Mouse (Mus musculus) CD4-positive helper T cell, adult 2 months (primary cell): Measurements from ENCODE around the gene Gnb1.
"Not testable (repeated sequence)": the region's sequence is repeated elsewhere in the genome, so short reads cannot be mapped to it uniquely, and the experiment has no call there.

ENCODE experiments used
- DNase-seq: peaks from one replicate; pipeline ENCODE4 v3.0.0-alpha.2; 2012; ENCODE audit warnings: low read depth, missing footprints, low spot score

Gene Gnb1

DNA sequence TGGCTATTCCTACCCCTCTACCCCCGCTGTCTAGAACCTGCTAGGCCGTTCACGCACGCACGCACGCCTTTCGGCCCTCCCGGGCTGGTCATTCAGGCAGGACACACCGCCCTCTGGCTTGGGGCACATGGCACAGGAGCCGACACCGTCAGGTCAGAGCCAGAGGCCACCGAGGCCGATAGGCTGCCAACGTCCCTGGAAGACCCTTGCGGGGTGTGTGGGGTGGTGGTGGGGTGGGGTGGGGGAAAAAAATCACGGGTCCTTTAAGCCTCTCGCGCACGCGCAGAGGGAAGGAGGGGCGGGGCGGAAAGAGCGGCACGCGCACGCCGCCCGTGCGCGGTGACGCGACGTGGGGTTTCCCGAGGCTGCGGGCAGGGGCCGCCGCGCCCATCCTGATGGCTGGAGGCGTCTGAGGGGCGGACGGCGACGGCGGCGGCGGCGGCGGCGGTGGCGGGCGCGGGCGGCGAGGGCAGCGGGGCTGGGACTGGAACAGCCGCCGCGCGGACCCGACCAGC, at the start of gene Gnb1:
Gnb1 (plus strand) TSS at position 372 of the 515 bp plus-strand sequence.
- peak; percentile 95 for DNase-seq

DNA sequence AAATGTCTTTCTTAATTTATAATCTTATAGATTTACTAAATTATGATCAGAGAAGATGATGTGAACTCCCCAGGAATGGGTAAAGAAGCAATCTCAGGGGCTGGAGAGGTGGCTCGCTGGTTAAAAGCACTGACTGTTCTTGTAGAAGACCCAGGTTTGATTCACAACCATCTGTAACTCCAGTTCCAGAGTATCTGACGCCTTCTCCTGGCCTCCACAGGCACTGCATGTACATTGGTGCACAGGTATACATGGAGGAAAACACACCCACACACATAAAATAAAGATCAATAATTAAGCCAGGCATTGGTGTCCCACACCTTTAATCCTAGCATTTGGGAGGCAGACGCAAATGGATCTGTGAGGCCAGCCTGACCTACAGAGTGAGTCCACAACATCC, 48.4 kb upstream of the Gnb1 start:
- DNase-seq, result no peak

DNA sequence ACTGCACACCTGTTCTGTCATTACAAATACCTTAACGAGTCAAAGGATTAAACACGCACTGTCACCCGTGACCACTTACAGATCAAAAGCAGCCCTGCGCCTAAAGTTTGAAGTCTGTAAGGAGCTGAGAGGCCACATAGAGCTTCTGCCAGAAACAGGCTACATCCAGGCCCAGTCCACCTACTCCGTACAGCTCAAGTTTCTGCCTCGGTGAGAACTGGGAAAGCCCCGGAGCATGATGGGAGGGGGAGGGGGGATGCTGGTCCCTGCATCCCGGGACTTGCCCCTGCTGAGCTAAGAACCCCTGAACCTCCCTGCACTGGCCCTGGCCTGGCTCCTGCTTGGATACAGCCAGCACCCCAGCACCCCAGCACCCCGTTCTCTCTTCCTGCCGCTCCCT, 39.6 kb upstream of the Gnb1 start:
- no peak for DNase-seq

DNA sequence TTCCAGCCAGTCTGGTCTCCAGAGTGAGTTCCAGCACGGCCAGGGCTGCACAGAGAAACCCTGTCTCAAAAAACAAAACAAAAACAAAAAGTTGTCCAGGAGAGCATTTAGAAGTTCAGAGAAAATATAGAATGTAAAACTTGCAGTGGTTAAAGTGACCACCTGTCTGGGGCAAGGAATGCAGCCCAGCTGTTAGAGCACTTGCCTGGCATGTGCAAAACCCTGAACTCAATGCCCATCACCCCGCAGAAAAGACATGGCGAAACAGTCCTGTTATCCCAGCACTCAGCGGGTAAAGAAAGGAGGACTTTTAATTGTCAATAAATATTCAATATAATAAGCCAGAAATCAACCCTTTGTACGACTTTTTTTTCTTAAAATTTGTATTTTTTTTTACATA, 32.6 kb upstream of the Gnb1 start:
- DNase-seq, result no peak

DNA sequence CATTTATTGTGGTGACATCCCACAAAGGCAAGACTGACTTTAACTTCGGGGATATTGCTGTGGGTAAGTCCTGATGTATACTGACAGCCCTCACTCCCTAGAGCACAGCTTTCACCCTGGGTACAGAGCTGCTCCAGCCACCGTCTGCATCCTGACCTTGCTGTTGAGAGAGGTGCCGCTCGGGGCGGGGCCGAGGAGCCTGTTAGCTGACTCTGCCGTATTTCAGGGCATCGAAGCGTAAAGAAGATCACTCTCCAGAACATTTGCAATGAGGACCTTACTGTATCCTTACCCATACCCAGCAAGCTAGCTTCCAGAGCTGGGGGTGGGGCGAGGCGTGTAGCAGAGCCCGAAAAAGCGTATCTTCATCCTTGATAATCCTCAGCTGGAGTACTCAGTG, 28.1 kb upstream of the Gnb1 start:
- no peak for DNase-seq

DNA sequence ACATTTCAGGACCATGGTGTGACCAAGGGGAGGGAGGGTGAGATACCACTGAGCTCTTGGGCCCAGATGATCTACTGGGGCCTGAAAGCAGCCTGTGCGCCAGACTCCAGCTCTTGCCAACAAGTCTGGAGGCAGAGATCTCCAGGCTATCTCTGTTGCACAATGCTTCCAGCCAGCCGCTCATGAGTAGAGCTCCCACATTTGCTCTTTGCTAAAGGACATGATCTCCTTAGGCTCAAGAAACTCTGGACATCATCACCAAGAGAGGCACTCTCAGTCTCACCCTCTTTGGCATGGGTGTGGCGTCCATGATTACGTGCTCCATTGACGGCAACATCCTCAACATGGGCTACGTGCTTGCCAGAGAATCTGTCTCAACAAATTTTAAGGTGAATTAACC, 27.6 kb upstream of the Gnb1 start:
- no peak for DNase-seq

DNA sequence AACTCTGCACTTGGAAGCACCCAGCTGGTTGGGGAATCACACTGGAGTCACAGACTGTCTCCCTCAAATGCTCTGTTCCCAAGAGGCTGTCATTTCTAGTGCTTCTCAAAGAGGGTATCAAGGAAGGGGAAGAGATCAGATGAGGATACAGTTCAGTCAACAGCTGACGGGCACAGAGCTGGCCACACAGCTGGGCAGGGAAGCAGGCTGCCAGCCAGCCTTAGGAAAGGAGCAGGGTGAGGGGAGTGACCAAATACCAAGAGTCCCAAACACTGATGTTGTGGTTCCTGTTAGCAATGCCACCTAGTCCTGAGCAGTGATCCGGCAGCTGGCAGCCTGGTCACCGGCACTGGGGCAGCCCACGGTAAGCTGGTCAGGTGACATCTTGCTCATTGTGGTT, 27.1 kb upstream of the Gnb1 start:
- DNase-seq, result no peak

DNA sequence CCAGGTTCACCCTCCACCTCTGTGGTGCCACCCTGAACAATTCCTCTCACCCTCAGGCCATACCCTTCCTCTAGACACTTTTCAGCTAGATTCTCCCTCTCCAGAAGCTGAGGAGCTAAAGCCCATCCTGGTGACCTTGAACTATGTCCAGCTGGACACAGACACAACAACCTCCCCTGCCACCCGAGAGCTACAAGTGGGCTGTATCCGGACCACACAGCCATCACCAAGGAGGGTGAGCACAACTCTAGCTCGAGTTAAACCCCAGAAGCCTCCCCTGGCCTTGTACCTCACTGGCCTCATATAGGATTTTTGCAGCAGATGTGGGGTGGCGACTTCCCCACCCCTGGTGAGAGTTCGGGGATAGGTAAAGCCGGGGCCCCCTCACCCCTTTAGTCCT, 25.6 kb upstream of the Gnb1 start:
- no peak for DNase-seq

DNA sequence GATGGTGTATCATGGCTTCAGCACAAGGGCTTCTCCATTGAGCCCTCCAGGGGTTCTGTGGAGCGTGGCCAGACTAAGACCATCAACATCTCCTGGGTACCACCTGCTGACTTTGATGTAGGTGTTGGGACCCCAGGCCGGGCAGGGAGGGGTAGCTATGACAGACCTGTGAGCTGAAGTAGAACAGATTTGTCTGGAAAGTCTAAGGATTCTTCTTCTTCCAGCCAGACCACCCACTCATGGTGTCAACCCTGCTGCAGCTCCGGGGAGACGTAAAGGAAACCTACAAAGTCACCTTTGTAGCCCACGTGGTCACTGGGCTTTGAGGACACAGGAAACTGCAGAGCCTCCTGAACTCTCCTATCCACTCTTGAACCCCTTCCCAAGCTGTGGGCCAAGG, 25.1 kb upstream of the Gnb1 start:
- no peak for DNase-seq

DNA sequence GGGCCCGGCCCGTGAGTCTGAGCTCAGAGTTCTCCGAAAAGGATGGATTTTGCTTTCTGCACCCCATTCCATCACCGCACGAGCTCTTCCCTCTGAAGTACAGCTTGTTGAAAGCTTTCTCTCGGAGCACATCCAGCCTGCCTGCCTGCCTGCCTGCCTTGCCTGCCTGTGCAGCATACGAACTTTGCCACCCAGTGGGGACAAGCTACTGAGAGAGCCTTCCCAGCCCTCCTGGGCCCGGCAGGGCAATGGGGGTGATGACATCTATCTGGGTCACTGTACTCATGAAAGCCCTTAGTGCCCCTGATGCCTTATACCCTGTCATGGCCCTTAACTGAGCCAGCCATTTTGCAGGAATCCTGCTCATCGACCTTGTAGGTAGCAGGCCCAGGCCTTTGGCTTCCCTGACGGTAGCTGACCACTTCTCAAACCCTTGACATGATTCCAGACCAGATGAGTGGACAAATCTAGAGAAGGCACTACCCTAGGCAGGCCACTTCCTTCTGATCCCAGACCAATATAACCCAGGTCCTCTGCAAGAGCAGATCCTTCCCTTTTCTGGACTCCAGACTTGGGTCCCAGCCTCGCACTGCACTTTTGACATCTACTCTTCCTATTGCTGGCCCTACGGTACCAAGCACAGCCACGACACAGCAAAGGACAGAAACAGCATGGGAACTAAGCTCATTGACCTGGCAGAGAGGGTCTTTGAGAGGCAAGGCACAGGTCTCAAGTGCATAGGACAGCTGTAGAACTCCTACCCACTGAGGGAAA, 23.7 kb upstream of the Gnb1 start:
- no peak for DNase-seq

DNA sequence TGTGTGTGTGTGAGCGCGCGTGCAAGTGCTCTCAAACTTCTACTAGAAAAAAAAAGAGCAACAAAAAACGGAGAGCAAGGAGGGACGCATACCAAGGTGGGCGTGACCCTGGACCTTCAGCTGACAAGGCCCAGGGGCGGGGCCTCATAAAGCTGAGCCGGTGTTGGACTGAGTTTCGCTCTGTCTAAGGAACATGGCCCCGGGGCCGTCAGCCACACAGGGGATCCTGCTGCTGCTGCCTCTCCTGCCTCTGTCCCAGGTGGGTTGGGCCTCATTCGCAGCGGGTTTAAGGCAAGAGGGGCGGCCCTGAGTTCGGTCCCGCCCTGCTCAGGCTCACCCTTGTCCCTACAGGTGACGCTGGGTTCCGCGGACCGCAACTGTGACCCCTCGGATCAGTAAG, 22.2 kb upstream of the Gnb1 start, which contains the start of gene Tmem52:
Tmem52 (plus strand) TSS at position 163 of the 400 bp plus-strand sequence.
- DNase-seq, result peak; percentile 51

DNA sequence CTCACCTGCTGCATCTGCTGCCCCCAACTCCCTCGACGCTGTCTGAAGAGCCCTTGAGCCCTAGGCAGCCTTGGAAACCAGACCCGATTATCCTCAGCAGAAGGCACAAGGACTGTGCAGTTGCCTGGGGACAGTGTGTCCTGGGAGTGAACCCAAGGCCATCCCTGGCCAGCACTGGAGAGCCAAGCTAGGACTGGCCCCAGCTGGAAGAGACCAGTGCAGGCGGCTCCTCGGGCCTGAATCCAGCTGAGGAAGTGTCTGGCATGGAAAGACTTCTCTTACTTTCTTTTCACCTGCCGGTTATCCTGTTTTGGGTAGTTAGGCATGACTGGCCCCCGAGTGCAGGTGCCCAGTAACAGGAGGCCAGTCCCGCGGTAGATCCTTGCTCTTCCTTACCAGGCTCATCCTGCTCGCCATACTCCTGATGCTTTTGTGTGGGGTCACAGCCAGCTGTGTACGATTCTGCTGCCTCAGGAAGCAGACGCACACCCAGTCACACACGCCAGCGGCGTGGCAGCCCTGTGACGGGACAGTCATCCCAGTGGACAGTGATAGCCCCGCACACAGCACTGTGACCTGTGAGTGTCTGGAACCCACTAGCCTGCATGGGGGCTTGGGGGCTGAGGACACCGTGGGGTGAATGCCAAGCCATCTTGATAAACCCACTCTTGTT, 21.4 kb upstream of the Gnb1 start:
- no peak for DNase-seq

DNA sequence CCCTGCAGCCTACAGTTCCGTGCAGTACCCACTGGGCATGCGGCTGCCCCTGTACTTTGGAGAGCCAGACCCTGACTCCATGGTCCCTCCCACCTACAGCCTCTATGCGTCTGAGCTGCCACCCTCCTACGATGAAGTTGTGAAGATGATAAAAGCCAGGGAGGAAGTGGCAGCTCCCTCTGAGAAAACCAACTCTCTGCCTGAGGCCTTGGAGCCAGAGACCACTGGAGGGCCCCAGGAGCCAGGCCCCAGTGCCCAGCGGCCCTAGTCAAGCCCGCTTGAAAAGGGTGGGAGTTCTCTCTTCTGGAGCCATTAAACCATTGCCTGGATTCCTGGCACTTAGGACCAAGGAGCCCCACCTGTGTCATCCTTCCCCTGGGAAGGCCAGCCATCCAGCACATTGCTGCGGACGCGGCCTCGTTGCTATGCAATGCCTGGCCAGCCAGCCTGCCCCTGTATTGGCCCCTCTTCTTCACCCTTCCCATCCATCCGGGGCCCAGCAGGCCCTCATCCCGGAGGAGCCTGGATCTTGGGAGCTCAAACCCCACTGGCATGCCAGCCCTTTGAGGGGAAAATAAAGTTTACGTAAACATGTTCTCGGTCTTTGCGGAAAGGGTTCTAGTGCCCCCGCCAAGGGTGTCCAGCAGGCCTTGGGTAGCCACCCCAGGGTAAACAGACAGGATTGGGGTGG, 20.8 kb upstream of the Gnb1 start:
- no peak for DNase-seq

DNA sequence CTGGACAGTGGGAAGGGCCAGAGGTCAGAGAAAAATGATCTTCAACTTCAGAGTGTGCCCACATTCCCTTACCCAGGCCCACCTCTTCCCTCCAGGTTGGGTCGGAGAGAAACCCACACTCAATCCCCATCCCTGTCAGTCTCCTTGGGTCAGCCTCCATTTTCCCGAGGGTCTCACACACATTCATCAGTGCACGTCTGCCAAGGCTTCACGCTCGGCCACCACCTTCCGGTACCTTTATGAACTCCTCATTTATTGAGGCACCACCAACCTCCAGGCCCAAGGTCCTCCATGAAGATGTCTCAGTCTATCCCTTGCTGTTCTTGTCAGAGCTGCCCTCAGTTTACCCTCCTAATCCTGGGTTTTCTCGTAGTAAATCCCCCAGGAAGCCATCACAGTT, 20.2 kb upstream of the Gnb1 start:
- no peak for DNase-seq

DNA sequence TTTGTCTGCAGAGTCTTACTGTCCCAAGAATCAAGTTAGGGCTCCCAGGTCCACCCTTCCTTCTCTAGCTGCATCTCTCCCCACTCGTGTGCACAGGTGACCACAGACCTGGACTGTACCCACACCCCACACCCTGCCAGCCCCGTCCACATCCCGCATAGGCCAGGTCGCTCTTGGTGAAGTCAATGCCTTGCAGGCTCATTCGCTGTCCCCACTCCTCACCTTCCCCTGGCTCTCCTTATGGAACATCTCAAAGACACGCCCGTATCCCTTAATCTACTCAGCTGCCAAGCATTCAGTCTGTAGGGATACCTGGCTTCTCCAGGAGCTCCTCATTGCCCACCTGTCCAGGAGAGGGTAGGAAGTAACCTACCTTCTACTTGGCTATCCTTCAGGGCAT, 19.8 kb upstream of the Gnb1 start:
- DNase-seq, result no peak

DNA sequence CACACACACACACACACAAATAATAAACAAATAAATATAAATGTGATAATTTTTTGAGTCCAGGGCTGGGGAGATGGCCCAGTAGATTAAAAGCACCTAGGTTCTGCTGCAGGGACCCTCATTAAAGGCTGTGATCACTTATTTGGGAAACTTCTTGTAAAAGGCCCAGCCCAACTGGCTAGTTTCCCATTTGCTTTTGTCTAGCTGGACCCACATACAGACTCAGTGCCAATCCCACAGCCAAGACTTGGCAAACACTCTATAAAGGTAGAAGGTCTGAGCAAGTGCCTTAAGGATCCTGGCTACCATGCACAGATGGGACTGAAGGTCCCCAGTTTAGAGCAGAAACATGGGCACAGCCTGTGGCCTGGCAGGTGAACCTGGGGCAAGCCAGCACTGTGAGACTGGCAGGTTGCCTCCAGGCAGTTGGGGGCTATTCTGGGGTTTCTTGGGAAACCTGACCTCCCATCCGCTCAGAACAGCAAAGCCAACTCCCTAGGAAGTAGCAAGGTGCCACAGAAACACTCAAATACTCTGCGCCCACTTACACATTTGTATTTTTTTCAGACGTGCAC, 18.4 kb upstream of the Gnb1 start:
- DNase-seq, result no peak

DNA sequence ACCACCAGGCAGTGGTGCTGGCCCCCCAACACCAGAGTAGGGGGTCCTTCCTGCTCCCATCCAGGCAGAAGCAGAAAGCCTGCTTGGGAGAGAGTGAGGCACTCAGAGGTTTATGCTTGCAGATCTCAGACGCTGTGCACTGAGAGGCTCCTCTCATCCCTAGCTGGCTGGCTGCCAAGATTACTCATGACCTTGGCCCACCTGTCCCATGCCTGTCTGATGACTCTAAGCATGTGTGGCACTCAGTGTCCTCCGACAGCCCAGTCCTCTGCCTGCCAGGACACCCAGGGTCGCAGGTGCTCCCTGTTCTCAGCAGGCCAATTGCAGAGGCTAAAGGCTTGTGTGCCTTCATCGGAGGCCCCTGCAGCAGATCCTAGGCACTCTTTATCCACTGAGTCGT, 17.8 kb upstream of the Gnb1 start:
- no peak for DNase-seq

DNA sequence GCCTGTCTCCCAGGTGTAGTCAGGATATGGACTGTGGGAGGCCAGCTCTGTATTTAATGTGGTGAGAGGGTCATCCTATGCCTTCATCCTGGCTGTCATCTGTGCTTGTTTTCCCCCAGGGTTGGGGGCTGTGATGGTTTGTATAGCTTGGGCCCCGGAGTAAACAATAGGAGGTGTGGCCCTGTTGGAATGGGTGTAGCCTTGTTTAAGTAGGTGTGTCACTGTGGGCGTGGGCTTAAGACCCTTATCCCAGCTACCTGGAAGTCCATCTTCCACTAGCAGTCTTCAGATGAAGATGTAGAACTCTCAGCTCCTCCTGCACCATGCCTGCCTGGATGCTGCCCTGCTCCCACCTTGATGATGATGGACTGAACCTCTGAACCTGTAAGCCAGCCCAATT, 17.4 kb upstream of the Gnb1 start:
- DNase-seq, result not testable (repeated sequence)

DNA sequence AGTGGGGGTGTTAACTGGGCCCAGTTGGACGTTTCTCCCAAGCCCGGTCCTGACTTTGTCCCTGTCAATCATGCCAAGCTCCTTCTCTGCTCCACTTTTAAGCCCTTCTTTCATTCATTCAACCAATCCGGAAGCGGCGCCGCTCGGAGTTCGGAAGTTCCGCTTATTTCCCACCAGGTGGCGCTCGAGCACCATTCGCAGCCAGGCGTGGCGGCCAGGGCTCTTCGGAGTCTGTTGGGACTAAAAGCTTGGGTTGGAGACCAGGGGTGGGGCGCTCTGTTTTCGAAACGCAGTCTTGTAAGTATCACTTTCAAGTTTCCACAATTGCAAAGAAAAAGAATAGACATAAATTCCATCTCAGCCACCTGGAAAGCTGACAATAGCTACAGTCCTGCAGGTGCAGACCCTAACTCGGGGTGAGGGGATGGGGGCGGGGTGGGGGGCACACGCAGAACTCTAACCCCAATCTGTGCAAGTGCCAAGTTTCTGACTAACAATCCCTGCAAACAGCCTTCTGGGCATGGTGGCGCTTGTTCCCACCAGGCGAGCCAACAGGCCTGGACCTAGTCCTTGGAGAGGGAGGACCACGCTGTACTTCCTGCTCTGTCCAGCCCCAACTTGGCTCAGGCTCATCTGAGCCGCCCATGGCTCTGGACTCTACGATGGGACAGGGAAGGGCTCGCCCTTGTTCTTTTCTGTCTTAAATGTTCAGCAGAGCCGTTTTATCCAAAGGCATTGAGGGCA, 9.6 kb upstream of the Gnb1 start:
- DNase-seq, result peak; percentile 83

DNA sequence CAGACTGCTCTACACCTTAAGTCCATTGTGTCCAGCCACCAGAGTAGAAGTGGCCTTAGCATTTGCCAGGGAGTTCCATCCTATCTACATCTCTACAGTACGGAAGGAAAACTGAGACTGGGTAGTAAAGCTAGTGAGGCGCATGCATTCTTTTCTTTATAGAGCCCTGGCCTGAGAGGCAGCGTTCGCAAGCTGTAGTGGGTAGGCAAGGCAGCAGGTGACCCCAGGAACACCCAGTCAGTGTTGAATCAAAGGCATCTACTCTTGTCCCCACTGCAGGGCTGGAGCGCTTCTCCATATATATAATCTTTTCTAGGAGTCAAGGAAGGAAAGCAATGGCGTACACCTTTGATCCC, 9.1 kb upstream of the Gnb1 start:
- DNase-seq, result no peak

DNA sequence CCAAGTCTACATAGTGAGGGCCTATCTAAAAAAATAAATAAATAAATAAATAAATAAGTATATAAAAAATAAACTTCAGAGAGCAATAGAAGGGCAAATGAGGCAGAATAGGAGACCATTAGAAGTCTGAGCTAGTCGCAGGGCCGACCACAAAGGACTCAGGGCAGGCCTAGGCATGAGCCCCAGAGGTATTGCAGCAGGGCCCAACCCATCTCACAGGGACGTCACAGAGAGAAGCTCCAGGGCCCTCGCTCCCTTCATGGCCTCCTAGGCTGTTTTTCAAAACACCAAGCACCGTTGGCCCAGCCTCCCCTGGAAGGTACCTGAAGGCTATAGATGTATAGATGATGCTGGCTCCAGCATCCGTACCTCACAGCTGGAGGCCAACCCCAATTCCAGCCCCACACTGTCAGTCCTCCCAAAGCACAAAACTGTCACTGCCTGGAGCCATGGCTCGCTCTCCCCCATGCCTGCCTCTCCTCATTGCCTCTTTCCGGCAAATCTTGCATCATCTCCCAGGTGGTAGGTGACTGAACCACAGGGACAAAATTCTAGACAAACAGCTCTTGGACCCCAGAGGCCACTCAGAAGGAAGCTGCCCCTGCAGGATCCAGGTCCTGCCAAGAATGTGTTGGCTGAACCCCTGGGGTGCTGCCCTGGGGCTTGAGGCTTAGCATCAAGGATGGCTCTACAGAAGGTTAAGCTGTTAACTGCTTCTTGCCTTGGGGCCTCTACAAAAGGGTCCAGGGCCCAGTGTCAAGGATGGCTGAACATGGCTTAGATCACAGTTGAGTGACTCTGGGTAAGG, 8.2 kb upstream of the Gnb1 start:
- no peak for DNase-seq
